Mouse (Mus musculus): Measurements from ENCODE around the gene Crybb2. TPM values are rescaled to one million over a fixed set of nuclear protein-coding genes. Genes with fewer than 3 reads are reported as not detected.

The Crybb2 gene
- total RNA-seq, 2 experiments from 2014 or later, result not detected

- intact Hi-C loops (cut with DNase I), result no loop called here
- DNase-seq (ENCODE audit: low spot score in 2 of 2), result peak in 1 of 2 experiments; percentile 30
Measured at GRCm38 (mm10) chr5:113040776-113041175, 29.1 kb downstream of the Crybb2 start.

- intact Hi-C loops (cut with DNase I), result no loop called here
- no peak for DNase-seq (ENCODE audit: low spot score in 2 of 2)
Measured at GRCm38 (mm10) chr5:113038601-113039000, 31.3 kb downstream of the Crybb2 start.

- DNase-seq (ENCODE audit: low spot score in 2 of 2), result no peak
- intact Hi-C loops (cut with DNase I), result no loop called here
Measured at GRCm38 (mm10) chr5:113035094-113036047, 34.5 kb downstream of the Crybb2 start.

- intact Hi-C loops (cut with DNase I), result no loop called here
- DNase-seq (ENCODE audit: low spot score in 2 of 2), result no peak
Measured at GRCm38 (mm10) chr5:113031201-113031754, 38.6 kb downstream of the Crybb2 start.

- intact Hi-C loops (cut with DNase I), result no loop called here
- no peak for DNase-seq (ENCODE audit: low spot score in 2 of 2)
Measured at GRCm38 (mm10) chr5:113030082-113030481, 39.8 kb downstream of the Crybb2 start.

GRCm38 (mm10) chr5:113026706-113027105, 43.2 kb downstream of the Crybb2 start:
- no peak for DNase-seq (ENCODE audit: low spot score in 2 of 2)
- intact Hi-C loops (cut with DNase I), result no loop called here

- no peak for DNase-seq (ENCODE audit: low spot score in 2 of 2)
- intact Hi-C loops (cut with DNase I), result no loop called here
Measured at GRCm38 (mm10) chr5:113024154-113024764, 45.7 kb downstream of the Crybb2 start.

- peak; percentile 62 to 68 for DNase-seq (ENCODE audit: low spot score in 2 of 2)
- intact Hi-C loops (cut with DNase I), result no loop called here
Measured at GRCm38 (mm10) chr5:113018190-113018589, 51.7 kb downstream of the Crybb2 start.

- intact Hi-C loops (cut with DNase I), result no loop called here
- DNase-seq (ENCODE audit: low spot score in 2 of 2), result no peak
Measured at GRCm38 (mm10) chr5:113017004-113017403, 52.9 kb downstream of the Crybb2 start.

- intact Hi-C loops (cut with DNase I), result no loop called here
- peak; percentile 67 to 75 for DNase-seq (ENCODE audit: low spot score in 2 of 2)
Measured at GRCm38 (mm10) chr5:113015236-113016061, 54.5 kb downstream of the Crybb2 start, which contains the start of gene Grk3. Gene Grk3 (minus strand): TSS chr5:113015791.

GRCm38 (mm10) chr5:113014808-113015235, 55.1 kb downstream of the Crybb2 start:
- DNase-seq (ENCODE audit: low spot score in 2 of 2), result peak; percentile 40 to 42
- intact Hi-C loops (cut with DNase I), result no loop called here

GRCm38 (mm10) chr5:113014111-113014807, 55.7 kb downstream of the Crybb2 start:
- intact Hi-C loops (cut with DNase I), result no loop called here
- peak; percentile 24 to 42 for DNase-seq (ENCODE audit: low spot score in 2 of 2)

GRCm38 (mm10) chr5:113011926-113012325, 58.0 kb downstream of the Crybb2 start:
- intact Hi-C loops (cut with DNase I), result no loop called here
- DNase-seq (ENCODE audit: low spot score in 2 of 2), result no peak

GRCm38 (mm10) chr5:113009183-113009820, 60.6 kb downstream of the Crybb2 start:
- no peak for DNase-seq (ENCODE audit: low spot score in 2 of 2)
- intact Hi-C loops (cut with DNase I), result no loop called here

- intact Hi-C loops (cut with DNase I), result no loop called here
- DNase-seq (ENCODE audit: low spot score in 2 of 2), result peak in 1 of 2 experiments; percentile 33
Measured at GRCm38 (mm10) chr5:113008496-113008895, 61.4 kb downstream of the Crybb2 start.

Data from left cerebral cortex, postnatal 36 days (tissue).